Mouse (Mus musculus) B cell, adult 2 months (primary cell): Measurements from ENCODE around the gene Syndig1l.

Source experiments
- DNase-seq, 2 experiments: peaks; one replicate each; pipeline ENCODE4 v3.0.0; 2022

Syndig1l gene

GRCm38 (mm10) chr12:84698319-84699081, at the start of gene Syndig1l:
Gene Syndig1l (minus strand): TSS chr12:84698831.
- peak; percentile 72 to 76 for DNase-seq

GRCm38 (mm10) chr12:84748134-84748533, 49.5 kb upstream of the Syndig1l start:
- no peak for DNase-seq

GRCm38 (mm10) chr12:84745700-84746099, 47.1 kb upstream of the Syndig1l start:
- no peak for DNase-seq

GRCm38 (mm10) chr12:84743496-84743895, 44.9 kb upstream of the Syndig1l start:
- no peak for DNase-seq

GRCm38 (mm10) chr12:84733366-84733765, 34.7 kb upstream of the Syndig1l start:
- no peak for DNase-seq

GRCm38 (mm10) chr12:84728421-84728820, 29.8 kb upstream of the Syndig1l start:
- no peak for DNase-seq

GRCm38 (mm10) chr12:84727434-84727833, 28.8 kb upstream of the Syndig1l start:
- DNase-seq: no peak

- DNase-seq: no peak
Observed at GRCm38 (mm10) chr12:84726986-84727385, 28.4 kb upstream of the Syndig1l start.

GRCm38 (mm10) chr12:84726391-84726790, 27.8 kb upstream of the Syndig1l start:
- no peak for DNase-seq

GRCm38 (mm10) chr12:84718462-84719244, 20.0 kb upstream of the Syndig1l start:
- no peak for DNase-seq

- DNase-seq: no peak
Observed at GRCm38 (mm10) chr12:84714578-84714977, 15.9 kb upstream of the Syndig1l start.

GRCm38 (mm10) chr12:84709842-84710439, 11.3 kb upstream of the Syndig1l start:
- no peak for DNase-seq

- no peak for DNase-seq
Observed at GRCm38 (mm10) chr12:84707804-84708203, 9.2 kb upstream of the Syndig1l start.

- no peak for DNase-seq
Observed at GRCm38 (mm10) chr12:84706886-84707285, 8.3 kb upstream of the Syndig1l start.

GRCm38 (mm10) chr12:84702586-84702985, 4.0 kb upstream of the Syndig1l start:
- DNase-seq: no peak

- no peak for DNase-seq
Observed at GRCm38 (mm10) chr12:84692141-84692540, 6.5 kb downstream of the Syndig1l start.

GRCm38 (mm10) chr12:84691347-84691746, 7.3 kb downstream of the Syndig1l start:
- DNase-seq: no peak

GRCm38 (mm10) chr12:84689051-84689450, 9.6 kb downstream of the Syndig1l start:
- no peak for DNase-seq

- no peak for DNase-seq
Observed at GRCm38 (mm10) chr12:84687531-84687930, 11.1 kb downstream of the Syndig1l start.

- no peak for DNase-seq
Observed at GRCm38 (mm10) chr12:84686176-84686575, 12.5 kb downstream of the Syndig1l start.

- no peak for DNase-seq
Observed at GRCm38 (mm10) chr12:84684569-84684968, 14.1 kb downstream of the Syndig1l start.

- no peak for DNase-seq
Observed at GRCm38 (mm10) chr12:84676011-84676410, 22.6 kb downstream of the Syndig1l start.

GRCm38 (mm10) chr12:84674666-84675526, 23.7 kb downstream of the Syndig1l start:
- DNase-seq: peak; percentile 50 to 55
